Mouse (Mus musculus): ENCODE results near the gene Usp43.

DNA sequence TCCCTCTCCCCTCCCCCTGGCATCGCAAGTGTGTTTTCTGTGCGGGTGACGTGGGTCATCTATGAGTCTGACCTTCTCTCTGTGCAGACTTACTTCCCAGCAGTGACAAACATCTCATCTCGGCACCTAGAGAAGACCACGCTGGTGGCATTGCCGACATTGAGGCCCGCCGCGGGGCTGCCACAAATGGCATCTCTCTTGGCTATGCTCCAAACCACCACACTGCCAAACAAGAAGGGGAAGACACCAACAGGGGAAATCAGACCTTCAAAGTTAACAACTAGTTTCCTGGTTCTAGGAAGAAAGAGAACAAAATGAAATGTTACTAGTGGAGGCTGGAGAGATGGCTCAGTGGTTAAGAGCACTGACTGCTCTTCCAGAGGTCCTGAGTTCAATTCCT lies 27.5 kb upstream of the Usp43 start:
- TF ChIP-seq CEBPB (IDR thresholded peaks at IDR 0.05; ENCODE audit: insufficient read depth, poor library complexity, severe bottlenecking), result no peak
- TF ChIP-seq POLR2A (IDR thresholded peaks at IDR 0.05; ENCODE audit: insufficient read length, low read depth), result no peak
- TF ChIP-seq SRF (IDR thresholded peaks at IDR 0.05; ENCODE audit: control insufficient read depth, insufficient read length, low read depth), result no peak
